Mouse (Mus musculus) adrenal gland (tissue): ENCODE results near the gene Cbfa2t3.

ENCODE experiments used
- intact Hi-C: fragments of 180-260 bp; cut with DNase I; formaldehyde crosslinking; loops from one replicate; pipeline ENCODE4 v1.15.1; 2025

The Cbfa2t3 gene

DNA sequence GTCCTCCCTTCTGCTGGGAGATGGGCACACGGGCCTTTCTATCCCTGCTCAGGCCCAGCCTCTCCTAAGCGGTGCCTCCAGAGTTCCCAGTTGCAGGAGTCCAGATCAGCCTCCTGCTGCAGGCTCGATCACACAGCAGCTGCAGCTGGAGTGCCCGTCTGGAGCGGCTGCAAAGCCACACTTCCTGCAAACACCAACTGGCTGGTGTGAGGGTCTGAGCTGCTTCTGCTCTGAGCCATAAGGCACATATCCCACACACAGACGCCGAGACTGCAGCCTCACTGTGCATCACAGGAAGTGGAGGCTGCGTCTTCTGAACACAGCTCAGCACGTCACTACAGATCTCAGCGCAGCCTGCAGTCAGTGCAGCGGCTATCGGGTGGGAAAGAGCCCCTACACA is 32.1 kb downstream of the Cbfa2t3 start:
- intact Hi-C loops, result no loop called here

DNA sequence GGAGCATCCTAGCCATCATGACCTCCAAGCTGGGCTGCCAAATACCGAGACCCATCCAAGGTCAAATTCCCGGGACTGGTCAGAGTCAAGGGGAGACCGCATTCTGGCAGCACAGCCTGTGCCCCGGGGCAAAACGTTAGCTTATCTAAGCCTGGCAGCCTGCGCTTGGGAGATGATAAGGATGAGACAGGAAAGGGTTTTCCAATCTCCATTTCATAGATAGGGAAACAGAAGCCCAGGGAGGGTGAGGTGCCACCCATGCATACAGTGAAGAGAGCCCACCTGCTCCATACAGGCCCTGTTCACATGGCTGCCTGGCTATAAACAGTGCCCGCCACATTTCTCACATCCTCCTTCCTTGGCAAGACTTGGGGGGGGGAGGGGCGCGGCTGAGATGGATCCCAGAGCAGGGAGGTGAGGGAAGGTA is 32.6 kb downstream of the Cbfa2t3 start:
- intact Hi-C loops, result no loop called here

DNA sequence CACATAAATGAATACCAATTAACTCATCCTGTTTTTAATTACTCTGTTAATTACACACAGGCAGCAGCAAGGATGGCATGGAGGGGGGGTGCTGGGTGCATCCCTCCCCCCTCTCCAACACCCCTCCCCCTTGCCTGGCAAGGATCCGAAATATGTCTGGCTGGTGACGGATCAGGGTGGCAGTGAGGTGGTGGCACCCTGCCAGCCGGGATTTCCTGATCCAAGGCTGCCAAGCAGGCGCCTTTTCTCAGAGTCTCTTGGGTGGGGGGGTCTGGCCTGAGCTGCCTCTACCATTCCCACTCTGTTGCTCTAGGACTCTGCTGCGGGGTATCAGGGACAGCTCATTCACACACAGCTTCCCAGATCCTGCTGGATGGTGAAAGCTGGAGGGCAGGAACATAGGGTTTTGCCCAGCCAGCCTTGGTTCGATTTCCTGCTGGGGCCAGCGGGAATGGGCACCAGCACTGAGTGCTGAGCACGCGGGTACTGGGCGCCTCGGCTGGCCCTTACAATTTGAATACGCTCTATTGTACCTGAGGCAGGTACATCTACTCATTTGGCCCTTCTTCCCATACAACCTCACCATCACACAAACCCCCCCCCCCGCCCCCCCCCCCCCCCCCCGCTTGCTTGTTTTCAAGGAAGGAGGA is 33.1 kb downstream of the Cbfa2t3 start:
- intact Hi-C loops, result no loop called here

DNA sequence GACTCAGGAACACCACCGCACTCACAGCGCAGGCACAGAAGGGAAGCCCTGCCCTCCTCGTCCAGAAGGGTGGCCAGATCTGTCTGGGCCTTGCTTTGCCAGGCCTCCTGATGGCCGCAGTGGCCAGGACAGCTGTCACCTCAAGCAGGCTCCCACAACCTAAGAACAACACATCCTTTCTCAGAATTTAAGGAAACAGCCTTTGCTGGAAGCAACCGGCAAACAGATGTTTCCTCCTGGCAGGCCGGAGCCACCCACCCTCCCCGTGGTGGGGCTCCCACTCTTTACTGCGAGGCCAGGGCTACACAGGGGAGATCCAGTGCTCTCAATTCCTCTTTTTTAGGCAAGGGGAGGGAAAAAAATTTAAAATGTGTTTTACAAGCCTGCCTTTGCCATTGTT is 33.7 kb downstream of the Cbfa2t3 start:
- intact Hi-C loops, result no loop called here

DNA sequence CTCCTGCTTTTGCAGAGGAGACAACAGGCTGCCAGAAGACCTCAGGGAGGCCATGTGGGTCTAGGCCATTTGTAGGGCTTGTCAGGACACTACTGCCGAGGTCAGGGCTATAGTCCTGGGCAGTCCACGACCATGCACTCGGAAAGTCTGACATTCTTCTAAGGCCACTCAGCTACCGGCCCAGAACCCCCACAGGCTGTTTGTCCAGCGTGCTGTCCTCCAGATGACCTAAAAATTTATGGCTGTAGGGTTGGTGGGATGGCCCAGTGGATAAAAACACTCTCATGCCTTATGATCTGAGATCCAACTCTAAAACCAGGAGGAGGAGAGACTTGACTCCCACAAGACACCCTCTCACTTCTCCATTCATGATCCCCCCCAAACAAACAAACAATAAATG is 35.2 kb downstream of the Cbfa2t3 start:
- intact Hi-C loops, result no loop called here

DNA sequence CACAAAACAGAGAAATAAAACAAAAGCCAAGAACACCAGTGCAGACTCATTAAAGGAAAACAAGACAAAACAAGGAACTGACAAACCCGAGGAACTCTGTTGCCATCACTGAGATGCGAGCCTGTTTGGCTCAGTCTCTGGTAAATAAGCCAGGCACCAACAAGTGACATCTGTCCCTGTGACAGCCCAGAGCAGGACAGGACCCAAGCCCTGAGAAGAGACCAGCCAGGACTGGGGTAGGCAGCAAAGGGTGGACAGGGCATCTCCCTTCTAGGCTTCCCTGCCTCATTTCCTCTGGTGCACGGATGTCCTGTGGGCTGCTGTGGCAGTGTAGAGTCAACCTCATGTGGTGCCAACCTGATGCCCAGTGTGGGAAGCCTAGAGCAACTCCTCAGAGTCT is 35.8 kb downstream of the Cbfa2t3 start:
- intact Hi-C loops, result no loop called here

DNA sequence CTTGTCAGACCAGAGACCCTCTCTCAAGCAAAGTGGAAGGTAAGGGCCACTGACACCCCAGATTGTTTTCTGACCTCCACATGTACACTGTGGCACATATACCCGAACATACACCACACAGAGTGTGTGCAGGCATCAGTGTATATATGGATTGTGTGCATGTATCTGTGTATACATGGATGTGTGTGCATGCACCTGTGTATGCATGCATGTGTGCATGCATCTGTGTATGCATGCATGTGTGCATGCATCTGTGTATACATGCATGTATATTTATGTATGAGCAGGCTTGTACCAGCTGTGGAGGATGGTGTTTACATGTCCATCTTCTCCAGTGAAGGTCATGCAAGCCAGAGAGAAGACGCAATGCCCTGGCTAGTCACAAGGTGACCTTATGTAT is 37.0 kb downstream of the Cbfa2t3 start:
- intact Hi-C loops, result no loop called here

DNA sequence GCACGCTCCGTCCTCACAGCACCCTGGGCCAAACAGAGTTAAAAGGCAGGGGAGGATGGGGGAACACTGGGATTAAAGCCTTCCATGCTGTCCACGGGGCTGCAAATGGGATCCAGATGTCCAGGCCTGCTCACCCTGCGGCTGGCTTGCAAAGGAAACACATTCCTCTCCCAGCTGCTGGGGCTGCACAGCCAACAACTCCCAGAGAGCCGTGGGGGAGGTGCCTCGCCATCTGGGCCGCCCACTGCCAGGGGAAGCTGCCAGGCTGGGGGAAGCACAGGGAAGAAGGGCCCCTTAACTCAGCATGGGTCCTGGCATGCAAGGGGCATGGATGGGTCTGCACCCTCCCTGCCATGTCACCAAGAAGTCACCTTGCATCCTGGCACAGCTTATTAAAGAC is 37.8 kb downstream of the Cbfa2t3 start:
- intact Hi-C loops, result no loop called here

DNA sequence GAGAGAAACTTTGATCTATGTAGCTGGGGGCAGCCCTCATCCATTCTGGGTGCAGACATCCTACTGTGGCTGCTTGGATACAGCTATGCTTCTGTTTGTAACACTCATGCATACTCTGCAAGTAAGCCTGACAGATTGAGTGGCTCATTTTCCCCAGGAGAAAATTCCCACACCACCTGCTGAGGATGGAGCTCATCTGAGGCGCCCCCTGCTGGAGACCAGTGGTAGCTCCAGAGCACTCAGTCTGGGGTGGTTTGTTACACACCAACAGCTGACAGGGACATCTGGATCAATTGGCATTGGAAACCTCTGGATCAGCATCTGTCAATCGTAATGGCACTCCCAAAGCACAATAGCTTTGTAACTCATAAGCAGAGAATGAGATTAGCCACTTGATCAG is 38.9 kb downstream of the Cbfa2t3 start:
- intact Hi-C loops, result no loop called here

DNA sequence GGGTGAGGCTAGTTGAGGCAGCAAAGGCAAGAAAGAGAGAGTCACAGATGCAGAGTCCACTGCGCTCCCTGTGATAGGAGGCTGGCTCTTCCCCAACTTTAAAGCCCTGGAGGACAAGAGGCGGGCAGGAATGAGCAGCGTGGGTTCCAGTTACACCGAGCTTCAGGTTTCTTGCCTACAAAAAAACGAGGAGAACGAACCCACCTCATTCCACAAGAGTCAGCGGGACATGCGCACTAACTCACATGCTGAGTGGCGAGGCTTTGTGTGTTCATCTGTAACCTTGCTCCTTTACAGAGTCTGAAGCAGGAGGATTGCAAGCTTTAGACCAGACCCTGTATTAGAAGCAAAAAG is 40.1 kb downstream of the Cbfa2t3 start:
- intact Hi-C loops, result no loop called here

DNA sequence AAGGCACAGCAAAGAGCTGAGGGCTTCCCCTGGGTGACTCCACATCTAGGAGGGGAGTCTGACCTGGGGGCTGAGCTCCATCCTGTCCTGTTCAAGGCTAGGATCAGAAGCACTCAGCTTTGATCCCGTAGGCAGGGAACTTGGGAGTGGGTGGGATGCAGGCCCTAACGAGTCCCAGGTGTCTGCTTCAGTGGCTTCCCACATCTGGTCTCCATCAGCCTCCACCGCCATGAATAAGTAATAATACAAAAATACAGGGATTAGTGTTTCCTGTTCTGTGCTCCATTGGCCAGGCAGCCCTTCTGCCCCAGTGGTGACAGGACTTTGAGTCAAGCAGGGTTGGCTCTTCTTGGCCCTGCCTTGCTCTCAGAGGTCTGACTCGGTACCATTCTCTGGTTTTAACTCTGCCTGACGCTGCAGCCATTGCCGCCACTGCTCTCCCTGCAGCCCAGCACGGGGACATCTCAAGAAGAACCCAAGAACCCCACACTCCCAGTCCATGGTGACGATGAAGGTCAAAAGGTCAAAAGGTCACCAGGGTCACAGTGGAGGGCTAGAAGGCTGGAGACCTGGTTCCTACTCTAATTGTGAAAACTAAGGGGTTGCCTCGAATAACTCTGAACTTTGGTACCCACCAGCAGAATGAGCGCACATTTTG is 40.6 kb downstream of the Cbfa2t3 start:
- intact Hi-C loops, result no loop called here

DNA sequence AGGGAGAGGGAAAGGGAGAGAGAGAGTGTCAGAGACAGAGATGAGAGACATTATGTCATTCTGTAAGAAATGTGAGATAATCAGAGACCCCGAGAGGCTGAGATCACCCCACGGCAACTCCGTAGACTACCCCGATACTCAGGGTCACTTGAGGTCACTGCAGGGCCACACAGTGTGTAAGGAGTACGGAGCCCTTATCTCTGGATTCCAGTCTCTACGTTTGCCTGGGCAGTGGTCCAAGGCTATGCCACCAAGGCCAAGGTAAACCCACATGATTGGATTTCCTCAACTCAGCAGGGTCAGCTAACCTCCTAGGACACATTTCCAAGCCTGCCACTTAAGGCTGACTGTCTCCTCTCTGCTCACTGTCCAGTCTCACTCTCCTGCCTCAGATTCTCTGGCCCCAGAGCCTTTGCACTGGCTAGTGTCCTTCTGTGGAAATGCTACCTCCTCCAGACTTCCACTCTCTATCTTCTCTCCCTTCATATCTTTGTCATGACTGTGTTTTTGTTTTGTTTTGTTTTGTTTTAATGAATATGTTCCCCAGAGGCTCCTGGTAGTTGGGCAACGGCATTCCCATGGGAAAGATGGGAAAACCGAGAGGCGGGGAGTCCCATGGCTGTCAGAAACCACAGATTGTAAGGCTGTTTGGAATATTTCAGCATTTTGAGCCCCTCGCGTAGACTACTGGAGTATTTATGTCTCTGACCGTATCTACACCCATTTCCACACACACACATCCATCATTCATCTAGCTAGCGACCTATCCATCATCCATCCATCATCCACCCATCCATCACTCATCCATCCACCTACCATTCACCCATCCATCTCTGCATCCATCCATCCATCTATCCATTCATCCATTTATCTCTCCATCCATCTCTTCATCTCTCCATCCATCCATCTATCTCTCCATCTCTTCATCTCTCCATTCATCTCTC is 42.6 kb downstream of the Cbfa2t3 start:
- intact Hi-C loops, result no loop called here

DNA sequence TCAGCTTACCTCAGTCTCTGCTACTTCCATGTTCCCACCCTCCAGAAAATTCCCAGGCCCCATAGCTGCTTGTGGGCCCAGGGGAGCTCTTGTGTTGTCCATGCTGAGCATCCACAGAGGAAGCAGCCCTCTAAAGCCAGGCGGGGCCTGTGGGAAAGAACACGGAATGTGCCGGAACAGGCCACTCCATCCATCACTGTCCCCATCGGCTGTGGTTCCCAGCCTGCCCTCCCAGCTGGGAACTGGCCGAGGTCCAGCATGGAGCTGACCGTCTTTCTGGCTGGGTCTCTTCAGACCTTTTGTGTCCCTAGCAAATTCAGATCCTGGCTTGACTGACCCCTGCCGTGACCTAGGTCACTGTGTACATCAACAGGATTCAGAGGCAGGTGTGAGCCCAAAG is 44.1 kb downstream of the Cbfa2t3 start:
- intact Hi-C loops, result no loop called here

DNA sequence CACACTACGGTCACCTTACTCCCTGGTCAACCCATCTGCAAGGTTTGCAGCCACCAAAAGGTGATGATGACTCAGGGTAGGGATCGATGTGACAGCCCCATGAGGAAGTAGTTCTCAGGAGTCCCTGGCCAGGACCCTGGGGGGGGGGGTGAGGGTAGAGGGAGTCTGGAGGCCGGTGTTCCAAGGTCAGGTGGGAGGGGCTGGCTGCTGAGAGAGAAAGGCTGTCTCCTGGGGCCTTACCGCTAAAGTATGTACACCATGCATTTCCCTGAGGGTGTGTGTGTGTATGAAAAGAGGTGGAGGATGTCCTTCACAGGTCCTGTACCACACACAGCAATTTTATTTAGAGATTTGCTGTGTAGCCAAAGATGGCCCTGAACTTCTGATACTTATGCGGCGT is 46.3 kb downstream of the Cbfa2t3 start:
- intact Hi-C loops, result no loop called here

DNA sequence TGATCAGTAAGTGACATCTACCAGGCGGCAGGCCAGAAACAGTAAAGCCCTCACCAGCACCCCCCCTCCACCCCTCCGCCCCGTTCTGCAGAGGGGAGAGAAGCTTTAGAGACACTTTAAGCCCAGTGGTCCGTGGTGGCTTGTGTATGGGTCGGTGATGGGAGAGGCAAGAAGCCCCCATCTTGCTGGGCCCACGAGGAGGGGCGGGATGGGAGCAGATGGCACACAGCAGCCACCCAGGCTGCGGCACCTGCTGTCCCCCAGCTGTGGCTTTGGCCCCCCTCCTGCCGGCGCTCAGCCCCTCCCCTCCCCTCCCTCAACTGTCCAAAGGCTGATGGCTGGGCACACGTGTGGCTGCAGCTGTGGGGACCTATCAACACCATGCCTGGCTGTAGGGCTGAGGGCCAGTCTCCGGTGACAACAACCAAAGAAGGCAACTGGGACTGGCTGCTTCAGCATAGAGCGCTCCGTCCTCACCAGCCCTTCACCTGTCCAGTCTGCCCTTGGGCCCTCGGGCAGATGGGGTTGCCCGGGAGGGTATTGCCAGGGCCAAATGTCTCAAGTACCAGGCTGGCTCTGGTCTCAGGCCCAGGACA is 47.5 kb downstream of the Cbfa2t3 start:
- intact Hi-C loops, result no loop called here

DNA sequence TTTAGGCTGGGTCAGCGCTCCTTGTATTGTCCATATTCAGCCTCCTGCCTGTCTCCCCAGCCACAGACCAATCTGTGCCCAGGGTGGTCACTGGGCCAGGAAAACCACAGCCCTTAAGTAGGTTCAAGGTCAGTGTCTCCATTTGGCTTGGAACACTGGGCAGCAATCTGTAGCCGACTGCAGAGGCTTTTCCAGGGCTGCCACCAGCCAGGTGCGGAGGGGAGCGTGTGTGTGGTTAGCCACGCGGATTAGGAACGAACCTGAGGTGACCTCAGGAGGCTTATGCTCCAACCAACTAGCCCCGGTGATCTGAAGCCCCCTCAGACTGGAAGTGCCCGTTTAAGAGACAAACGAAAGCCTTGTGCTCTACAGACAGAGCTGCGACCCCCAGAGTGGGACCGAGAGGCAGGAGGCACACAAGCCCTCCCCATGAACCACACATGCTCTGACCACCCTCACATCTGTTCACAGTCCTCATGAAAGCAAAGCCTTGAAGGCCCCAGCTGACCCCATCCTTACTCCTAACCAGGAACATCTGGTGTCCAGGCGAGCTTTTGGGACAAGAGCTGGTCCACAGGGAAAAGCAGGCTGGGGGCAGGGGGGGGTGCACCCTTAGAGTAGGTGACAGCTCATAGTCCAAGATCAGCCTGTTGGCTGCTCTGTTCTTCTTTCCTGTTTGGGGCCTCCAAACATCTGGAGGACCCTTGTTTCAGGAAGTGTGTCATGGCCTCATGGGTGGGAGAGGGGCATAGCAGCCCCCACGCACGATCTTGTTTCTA is 50.5 kb downstream of the Cbfa2t3 start:
- intact Hi-C loops, result no loop called here

DNA sequence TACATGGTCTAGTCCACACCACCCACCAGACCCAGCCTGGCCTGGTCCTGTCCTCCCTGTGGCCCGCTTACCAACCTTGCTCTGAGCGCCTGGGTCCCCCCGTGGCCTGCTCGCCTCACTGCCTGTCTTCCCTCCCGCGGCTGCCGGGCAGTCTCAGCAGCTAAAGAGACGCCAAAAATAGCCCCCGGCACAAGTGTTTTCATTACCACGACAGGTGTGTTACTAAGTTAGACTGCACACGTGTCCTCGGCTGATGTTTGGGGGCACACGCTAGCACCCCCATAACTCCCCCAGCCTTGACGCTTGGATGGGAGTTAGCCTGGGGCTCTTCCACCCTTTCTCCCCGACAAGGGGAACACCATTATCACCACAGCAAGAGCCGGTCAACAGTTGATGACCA is 52.6 kb downstream of the Cbfa2t3 start:
- intact Hi-C loops, result no loop called here

DNA sequence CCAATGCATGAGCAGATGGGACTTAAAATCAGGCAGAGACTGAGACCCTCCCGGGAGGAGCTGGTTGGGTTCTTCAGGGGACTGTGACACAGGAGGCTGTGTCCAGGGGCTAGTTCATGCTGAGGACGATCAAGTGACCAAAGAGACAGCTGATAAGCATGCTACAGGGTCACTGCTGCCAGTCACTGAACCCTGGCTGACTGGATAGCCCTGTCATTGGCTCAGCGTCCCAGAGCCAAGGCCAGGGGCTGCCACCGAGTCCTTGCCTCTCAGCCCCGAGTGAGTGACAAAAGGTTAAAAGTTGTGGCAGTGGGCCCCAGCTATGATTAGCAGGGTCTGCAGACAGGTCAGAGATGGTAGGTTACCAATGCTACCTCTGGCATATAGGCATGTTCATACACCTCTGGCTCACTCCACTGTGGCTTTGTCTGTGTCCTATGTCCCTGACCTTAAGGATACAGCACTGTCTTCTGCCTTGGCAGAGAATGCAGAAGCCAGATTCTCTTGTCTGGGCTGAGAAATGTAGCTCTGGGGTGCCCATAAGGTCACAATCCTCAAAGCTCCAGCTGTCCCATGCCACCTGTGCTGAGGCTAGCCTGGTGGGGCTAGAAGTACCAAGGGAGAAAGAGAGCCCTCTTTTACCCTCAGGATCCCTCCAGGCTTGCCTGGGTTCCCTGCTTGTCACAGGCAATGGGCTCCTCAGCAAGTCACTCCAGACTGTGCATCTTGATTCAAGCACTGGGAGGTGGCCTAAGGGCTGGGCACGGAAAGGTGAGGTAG is 54.5 kb downstream of the Cbfa2t3 start:
- intact Hi-C loops, result no loop called here

DNA sequence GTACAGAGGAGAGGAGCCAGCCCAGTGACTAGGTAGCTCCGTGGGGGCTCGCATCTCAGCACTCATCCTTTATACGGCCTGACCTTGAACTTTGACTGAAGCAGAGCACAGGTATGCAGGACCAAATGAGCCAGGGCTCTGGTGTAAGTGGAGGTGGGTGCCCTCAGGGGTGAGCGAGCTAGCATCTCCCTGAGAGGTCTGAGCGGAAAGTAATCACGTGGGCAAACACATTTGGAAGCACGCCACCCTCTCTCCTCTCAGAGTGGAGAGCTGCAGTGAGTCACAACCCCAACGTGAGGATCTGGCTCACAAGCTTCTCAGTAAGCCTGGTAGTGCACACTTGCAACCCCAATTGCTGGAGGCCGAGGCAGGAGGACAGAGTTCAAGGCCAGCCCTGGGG is 56.8 kb downstream of the Cbfa2t3 start:
- intact Hi-C loops, result no loop called here

DNA sequence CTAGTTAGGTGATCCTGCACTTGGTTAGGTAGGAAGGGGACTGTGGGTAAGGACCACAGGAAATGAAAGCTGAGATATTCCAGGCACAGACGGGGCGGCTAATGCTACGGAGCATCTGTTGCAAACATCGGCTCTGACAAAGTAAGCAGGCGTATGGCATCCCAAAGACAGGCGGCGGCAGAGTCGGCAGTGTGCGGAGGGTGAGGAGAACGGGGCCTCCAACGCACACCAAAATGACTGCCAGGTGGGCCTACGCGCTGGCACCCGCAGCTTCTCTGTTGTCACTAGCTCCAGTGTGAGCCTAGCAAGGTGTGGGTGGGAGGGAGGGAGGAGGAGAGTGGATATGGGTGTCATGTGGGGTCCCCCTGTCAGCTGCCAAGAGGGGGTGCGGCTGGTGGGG is 57.5 kb downstream of the Cbfa2t3 start:
- intact Hi-C loops, result no loop called here
